Mouse (Mus musculus): ENCODE data around the gene Psip1.

The Psip1 gene

DNA sequence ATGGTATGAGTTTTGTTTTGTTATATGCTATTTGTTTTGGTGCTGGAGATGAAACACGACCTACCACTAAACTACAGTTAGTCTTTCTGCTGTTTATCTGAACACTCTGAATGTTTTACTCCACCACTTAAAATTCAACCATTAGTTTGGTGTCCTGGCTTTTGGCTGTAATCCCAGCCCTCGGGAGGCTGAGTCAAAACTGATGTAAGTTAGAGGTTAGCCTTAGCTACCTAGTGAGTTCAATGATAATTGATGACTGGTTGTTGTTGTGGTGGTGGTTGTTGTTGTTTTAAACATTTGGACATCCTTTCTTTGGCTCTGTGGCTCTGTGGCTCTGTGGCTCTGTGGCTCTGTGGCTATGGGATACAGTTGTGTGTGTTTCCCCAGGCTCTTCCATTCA, 67.5 kb downstream of the Psip1 start:
- no peak for DNase-seq (ENCODE audit: low read depth in 2 of 2, low spot score in 2 of 2)

GRCm38 (mm10) chr4:83417820-83418186, 68.5 kb downstream of the Psip1 start:
- DNase-seq (ENCODE audit: low read depth in 2 of 2, low spot score in 2 of 2): no peak

GRCm38 (mm10) chr4:83417160-83417819, 69.0 kb downstream of the Psip1 start, which contains the start of gene Snapc3:
Gene Snapc3 (plus strand): TSS chr4:83417724.
- peak; percentile 90 to 92 for DNase-seq (ENCODE audit: low read depth in 2 of 2, low spot score in 2 of 2)

DNA sequence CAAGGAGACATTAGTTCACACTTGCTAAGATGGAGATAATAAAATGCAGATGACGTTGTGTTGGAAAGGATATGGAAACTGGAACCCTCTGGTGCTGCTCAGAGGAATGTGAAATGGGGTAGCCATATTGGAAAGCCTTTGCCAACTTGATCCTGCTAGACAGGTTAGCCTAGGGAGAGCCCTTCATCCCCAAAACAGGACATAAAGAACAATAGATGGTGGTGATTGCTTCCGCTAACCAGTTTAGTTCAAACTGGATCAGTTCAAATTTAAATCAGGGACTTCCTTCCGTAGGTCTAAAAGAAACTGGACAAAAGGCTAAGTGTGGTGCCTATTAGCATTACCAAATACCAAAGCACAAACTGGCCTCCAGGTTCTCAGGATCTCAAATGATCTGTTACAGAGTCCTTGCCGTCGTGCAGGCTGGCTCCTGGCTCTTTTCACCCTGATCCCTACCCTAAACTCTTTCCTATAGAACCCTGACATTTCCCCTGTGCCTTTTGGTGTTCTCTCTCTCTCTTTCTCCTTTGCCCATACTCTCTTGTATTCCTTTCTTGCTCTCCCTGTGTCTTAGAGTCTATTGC, 71.9 kb downstream of the Psip1 start:
- no peak for DNase-seq (ENCODE audit: low read depth in 2 of 2, low spot score in 2 of 2)

GRCm38 (mm10) chr4:83412060-83412459, 74.2 kb downstream of the Psip1 start:
- no peak for DNase-seq (ENCODE audit: low read depth in 2 of 2, low spot score in 2 of 2)

DNA sequence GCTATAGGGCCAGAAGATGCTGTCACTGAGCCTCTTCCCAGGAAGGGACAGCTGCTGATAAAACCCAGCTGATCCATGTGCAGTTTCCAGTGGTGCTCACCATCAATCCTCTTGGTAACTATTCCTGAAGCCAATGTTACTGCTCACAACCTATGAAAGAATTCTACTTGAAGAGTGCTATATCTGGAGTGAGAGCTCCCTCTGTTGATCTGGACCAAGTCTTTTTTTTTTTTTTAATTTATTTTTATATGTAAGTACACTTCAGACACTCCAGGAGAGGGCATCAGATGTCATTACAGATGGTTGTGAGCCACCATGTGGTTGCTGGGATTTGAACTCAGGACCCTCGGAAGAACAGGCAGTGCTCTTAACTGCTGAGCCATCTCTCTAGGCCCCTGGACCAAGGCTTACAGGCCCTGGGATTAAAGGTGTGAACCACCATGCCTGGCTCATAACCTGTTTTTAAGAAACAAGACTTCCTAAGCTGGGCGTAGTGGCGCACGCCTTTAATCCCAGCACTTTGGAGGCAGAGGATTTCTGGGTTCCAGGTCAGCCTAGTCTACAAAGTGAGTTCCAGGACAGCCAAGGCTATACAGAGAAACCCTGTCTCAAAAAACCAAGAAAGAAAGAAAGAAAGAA, 76.3 kb downstream of the Psip1 start:
- DNase-seq (ENCODE audit: low read depth in 2 of 2, low spot score in 2 of 2): no peak

- DNase-seq (ENCODE audit: low read depth in 2 of 2, low spot score in 2 of 2): no peak
Measured at GRCm38 (mm10) chr4:83407688-83408087, 78.6 kb downstream of the Psip1 start.
